Mouse (Mus musculus) neural tube, embryonic 13.5 days (tissue): ENCODE measurements around the gene Klrb1b. TPM values are rescaled to one million over a fixed set of nuclear protein-coding genes. Genes with fewer than 3 reads are reported as not detected.

Source experiments
- ATAC-seq: fragments of 200-750 bp; cut with Nextera tagmentation; 2 replicates; pipeline ENCODE4 v1.8.0; 2017; ENCODE audit warnings: low read depth, mild to moderate bottlenecking, moderate TSS enrichment, moderate library complexity
- H3K27ac ChIP-seq: fragments of 300-500 bp; sonication (generic); replicated peaks from 2 replicates; pipeline ENCODE4 v1.5.1; 2015; ENCODE audit warnings: moderate library complexity, mild to moderate bottlenecking, inconsistent platforms
- H3K27me3 ChIP-seq: fragments of 300-500 bp; sonication (generic); 2 replicates; pipeline ENCODE4 v1.6.1; 2015; ENCODE audit warnings: mild to moderate bottlenecking, inconsistent platforms
- H3K36me3 ChIP-seq: fragments of 300-500 bp; sonication (generic); 2 replicates; pipeline ENCODE4 v1.6.1; 2015; ENCODE audit warnings: mild to moderate bottlenecking, inconsistent platforms
- H3K4me1 ChIP-seq: fragments of 300-500 bp; sonication (generic); replicated peaks from 2 replicates; pipeline ENCODE4 v1.6.1; 2015; ENCODE audit warnings: inconsistent platforms
- H3K4me2 ChIP-seq: fragments of 300-500 bp; sonication (generic); 2 replicates; pipeline ENCODE4 v1.6.1; 2015; ENCODE audit warnings: inconsistent platforms, mild to moderate bottlenecking, moderate library complexity
- H3K4me3 ChIP-seq: fragments of 300-500 bp; sonication (generic); 2 replicates; pipeline ENCODE4 v1.5.1; 2015; ENCODE audit warnings: mild to moderate bottlenecking, inconsistent platforms
- H3K9ac ChIP-seq: fragments of 300-500 bp; sonication (generic); 2 replicates; pipeline ENCODE4 v1.6.1; 2015; ENCODE audit warnings: moderate library complexity, mild to moderate bottlenecking, inconsistent platforms
- H3K9me3 ChIP-seq: fragments of 300-500 bp; sonication (generic); 2 replicates; pipeline ENCODE4 v1.6.1; 2016; ENCODE audit warnings: inconsistent platforms
- whole genome bisulfite sequencing: fragments of 180-500 bp; shearing (Covaris S2); methylation state at CpG from one replicate; pipeline ENCODE4 v1.1.7; 2015; 5-methylcytosine and 5-hydroxymethylcytosine counted together
- polyA plus RNA-seq: library from polyadenylated mRNA; unstranded; fragments of >200 nt; fragmentation: Nextera tagmentation; extraction: Ambion mirVana; gene quantifications from 2 replicates; pipeline ENCODE4 v1.2.1, GENCODE M21; 2015

The Klrb1b gene
- polyA plus RNA-seq, 1 experiment from 2014 or later, result not detected

DNA sequence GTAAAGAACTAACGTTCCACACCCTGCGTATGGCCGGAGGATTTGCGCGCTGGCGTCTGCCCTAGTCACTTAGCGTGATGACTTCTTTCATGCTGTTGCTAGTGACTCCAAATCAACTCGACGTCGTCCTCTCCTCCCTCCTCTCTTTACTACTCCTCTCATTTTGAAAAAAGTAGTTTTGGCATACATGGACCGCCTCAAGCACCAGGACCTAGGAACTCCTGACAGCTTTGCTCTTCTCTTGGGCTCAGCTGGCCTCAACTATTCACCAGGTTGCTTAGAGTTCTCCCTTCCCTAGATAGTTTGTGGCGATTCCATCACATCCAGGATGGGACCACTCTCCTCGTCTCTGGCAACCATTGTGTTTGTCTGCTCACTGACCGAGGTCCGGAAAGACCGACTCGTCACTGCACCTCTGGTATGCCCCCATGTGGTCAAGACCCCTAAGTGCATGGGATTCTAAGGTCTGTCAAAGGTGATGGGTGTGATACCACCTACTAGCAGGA, 13.2 kb upstream of the Klrb1b start:
- peak overlapping the region; percentile 89 for H3K27ac ChIP-seq
- 0% methylated on average over 17 of the region's 17 CpGs for WGBS
- no peak for ATAC-seq

DNA sequence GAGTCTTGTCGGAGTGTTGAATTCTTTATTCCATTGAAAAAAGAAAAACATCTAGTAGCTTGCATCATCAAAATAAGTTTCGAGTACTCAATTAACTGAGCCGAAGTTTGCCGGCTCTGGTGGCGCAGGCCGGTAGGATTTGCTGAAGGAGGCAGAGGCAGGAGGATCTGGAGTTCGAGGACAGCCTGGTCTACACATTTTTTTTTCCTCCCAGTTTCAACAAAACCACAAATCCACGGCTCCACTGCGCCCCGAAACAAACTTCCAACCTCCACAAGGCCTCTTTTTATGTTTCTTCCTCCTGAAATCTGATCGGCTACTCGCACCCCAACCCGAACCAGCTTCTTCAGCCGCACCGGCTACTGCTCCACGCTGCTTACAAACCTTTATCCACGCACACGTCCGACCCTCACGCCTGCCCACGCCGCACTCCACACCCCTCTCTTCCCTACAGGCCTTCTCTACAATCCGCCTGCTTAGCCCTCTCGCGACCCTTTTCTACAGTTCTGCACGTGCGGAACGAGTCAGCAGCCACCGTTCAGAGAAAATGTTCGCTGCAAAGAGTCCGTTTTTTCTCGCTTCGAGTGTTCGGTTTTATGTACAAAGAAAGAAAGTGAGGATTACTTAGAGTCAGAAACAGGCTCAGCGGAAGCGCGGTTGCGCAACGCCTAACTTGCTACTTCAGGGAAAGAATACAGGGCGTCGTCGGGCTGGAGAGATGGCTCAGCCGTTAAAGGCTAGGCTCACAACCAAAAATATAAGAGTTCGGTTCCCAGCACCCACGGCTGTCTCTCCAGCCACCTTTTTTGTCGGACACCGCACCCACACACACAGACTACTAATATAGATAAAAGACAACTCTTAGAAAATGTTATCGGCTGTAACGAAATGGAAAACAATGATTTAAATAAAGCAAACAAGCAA, 12.5 kb upstream of the Klrb1b start:
- no peaks in the 10 kb centered on the region for H3K36me3 ChIP-seq
- H3K4me2 ChIP-seq, result peak overlapping the region; percentile 58
- no peaks in the 10 kb centered on the region for H3K27me3 ChIP-seq
- H3K4me1 ChIP-seq, result peaks cover 16% of the 10 kb centered on the region
- H3K27ac ChIP-seq, result peak overlapping the region; percentile 89
- H3K9ac ChIP-seq, result peak overlapping the region; percentile 87
- ATAC-seq, result peak; percentile 54
- WGBS, result under 1% methylated on average over 49 of the region's 49 CpGs
- peak overlapping the region; percentile 78 for H3K4me3 ChIP-seq
- no peaks in the 10 kb centered on the region for H3K9me3 ChIP-seq

More for the DNA sequence above, 13.2 kb upstream of the Klrb1b start:
- no peaks in the 10 kb centered on the region for H3K27me3 ChIP-seq
- peak overlapping the region; percentile 61 for H3K9ac ChIP-seq
- peaks cover 20% of the 10 kb centered on the region for H3K4me1 ChIP-seq
- peak overlapping the region; percentile 58 for H3K4me2 ChIP-seq
- no peaks in the 10 kb centered on the region for H3K36me3 ChIP-seq
- peak overlapping the region; percentile 78 for H3K4me3 ChIP-seq
- H3K9me3 ChIP-seq, result no peaks in the 10 kb centered on the region

DNA sequence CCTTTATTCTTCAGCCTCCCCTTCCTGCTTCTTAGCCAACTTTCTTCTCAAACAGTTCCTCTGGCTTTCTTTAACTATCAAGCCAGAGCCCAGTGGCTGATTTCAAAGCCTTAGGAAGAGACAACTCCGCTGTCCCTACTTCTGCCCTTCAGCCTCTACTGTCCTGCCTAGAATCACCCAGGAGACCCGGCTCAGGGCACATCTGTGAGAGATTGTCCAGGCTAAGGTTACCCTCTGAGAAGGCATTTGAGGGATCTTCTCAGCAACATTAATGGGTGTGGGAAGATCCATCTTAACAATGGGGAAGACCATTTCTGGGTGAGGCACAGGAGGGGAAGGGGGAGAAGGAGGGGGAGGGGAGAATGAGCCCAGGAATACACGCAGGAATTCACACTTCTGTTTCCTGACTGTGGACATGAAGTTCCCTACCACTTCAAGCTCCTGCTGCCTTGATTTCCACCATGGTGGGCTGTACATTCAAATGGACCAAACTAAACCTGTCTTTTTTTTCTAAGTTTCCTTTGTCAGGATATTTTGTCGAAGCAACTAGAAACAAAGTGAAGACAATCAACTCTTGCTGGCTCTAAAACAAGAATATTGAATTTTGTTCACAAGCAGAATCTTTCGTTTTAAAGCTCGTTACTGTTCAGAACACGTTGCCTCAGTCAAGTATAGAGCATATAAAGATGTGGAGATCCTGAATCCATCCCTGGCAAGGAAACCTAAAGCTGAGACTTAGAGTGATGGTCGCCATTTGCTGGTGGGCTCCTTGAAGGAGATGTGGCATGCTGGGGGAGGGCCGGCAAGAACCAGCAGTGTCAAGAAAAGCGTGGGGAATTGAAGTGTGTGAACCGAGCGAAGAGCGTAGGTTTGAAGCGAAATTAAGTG, 11.6 kb upstream of the Klrb1b start:
- Histone ChIP-seq H3K4me3 (peak overlapping the region; percentile 78), H3K9ac (peak overlapping the region; percentile 70), H3K36me3 (no peaks in the 10 kb centered on the region), H3K4me1 (peaks cover 16% of the 10 kb centered on the region), H3K27ac (peak overlapping the region; percentile 84), H3K9me3 (no peaks in the 10 kb centered on the region), H3K27me3 (no peaks in the 10 kb centered on the region), H3K4me2 (peak overlapping the region; percentile 58)
- WGBS, result 1% methylated on average over 14 of the region's 14 CpGs
- peak; percentile 48 for ATAC-seq

- Histone ChIP-seq H3K36me3 (no peaks in the 10 kb centered on the region), H3K27ac (peak overlapping the region; percentile 84; the same call in 1 of the 2 replicates), H3K27me3 (no peaks in the 10 kb centered on the region), H3K4me1 (peaks cover 12% of the 10 kb centered on the region), H3K4me2 (peak overlapping the region; percentile 58), H3K9ac (no peak overlapping the region), H3K4me3 (peak overlapping the region; percentile 78), H3K9me3 (no peaks in the 10 kb centered on the region)
- 87% methylated on average over 6 of the region's 6 CpGs for WGBS
- no peak for ATAC-seq
Observed at GRCm38 (mm10) chr6:128836955-128837334, 10.8 kb upstream of the Klrb1b start.

- peaks cover 8% of the 10 kb centered on the region for H3K4me1 ChIP-seq
- ATAC-seq, result no peak
- H3K9ac ChIP-seq, result no peak overlapping the region
- H3K4me3 ChIP-seq, result no peak overlapping the region
- no peaks in the 10 kb centered on the region for H3K36me3 ChIP-seq
- 79% methylated on average over 8 of the region's 8 CpGs for WGBS
- H3K27me3 ChIP-seq, result no peaks in the 10 kb centered on the region
- H3K9me3 ChIP-seq, result no peaks in the 10 kb centered on the region
- H3K4me2 ChIP-seq, result no peak overlapping the region
- no peak overlapping the region for H3K27ac ChIP-seq
Observed at GRCm38 (mm10) chr6:128836191-128836954, 10.2 kb upstream of the Klrb1b start.

- Histone ChIP-seq H3K36me3 (no peaks in the 10 kb centered on the region), H3K9ac (no peak overlapping the region), H3K4me2 (no peak overlapping the region), H3K4me3 (no peak overlapping the region), H3K4me1 (peaks cover 8% of the 10 kb centered on the region), H3K27ac (no peak overlapping the region), H3K27me3 (no peaks in the 10 kb centered on the region), H3K9me3 (no peaks in the 10 kb centered on the region)
- ATAC-seq, result no peak
- 91% methylated on average over 4 of the region's 4 CpGs for WGBS
Observed at GRCm38 (mm10) chr6:128835571-128835970, 9.4 kb upstream of the Klrb1b start.

- H3K27ac ChIP-seq, result no peak overlapping the region
- 87% methylated on average over 10 of the region's 10 CpGs for WGBS
- ATAC-seq, result no peak
- no peaks in the 10 kb centered on the region; the same call in 1 of the 2 replicates for H3K4me1 ChIP-seq
- no peaks in the 10 kb centered on the region for H3K9me3 ChIP-seq
- H3K9ac ChIP-seq, result no peak overlapping the region
- H3K27me3 ChIP-seq, result no peaks in the 10 kb centered on the region
- H3K36me3 ChIP-seq, result no peaks in the 10 kb centered on the region
- H3K4me3 ChIP-seq, result no peak overlapping the region
- no peak overlapping the region for H3K4me2 ChIP-seq
Observed at GRCm38 (mm10) chr6:128833046-128833445, 6.9 kb upstream of the Klrb1b start.

DNA sequence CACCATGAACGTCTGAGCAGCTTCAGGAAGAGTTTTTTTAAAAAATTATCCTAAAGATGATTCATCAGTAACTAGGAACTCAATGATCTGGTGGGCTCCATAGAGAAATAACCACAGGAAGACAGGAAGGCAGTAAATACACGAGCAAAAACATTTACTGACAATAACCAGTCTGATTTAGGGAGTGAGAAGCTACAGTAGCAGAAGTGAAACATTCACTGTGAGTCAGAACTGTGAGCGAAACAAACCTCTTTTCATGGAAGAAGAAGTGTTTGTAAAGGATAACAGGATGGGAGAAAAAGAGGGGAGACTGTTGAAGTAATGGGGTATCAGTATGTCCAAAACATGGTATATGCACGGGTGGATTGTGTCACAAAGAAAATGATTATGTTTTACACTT, 3.7 kb upstream of the Klrb1b start:
- Histone ChIP-seq H3K4me2 (no peak overlapping the region), H3K9ac (no peak overlapping the region), H3K27me3 (no peaks in the 10 kb centered on the region), H3K36me3 (no peaks in the 10 kb centered on the region), H3K4me1 (no peaks in the 10 kb centered on the region), H3K9me3 (no peaks in the 10 kb centered on the region), H3K4me3 (no peak overlapping the region), H3K27ac (no peak overlapping the region)
- 66% methylated on average over 4 of the region's 4 CpGs for WGBS
- ATAC-seq, result no peak

GRCm38 (mm10) chr6:128826781-128827180, 650 bp upstream of the Klrb1b start:
- no peaks in the 10 kb centered on the region for H3K36me3 ChIP-seq
- H3K4me3 ChIP-seq, result no peak overlapping the region
- no peaks in the 10 kb centered on the region for H3K27me3 ChIP-seq
- no peak overlapping the region for H3K27ac ChIP-seq
- no peak overlapping the region for H3K4me2 ChIP-seq
- no peaks in the 10 kb centered on the region for H3K9me3 ChIP-seq
- no peaks in the 10 kb centered on the region for H3K4me1 ChIP-seq
- ATAC-seq, result no peak
- H3K9ac ChIP-seq, result no peak overlapping the region
- 79% methylated on average over 3 of the region's 3 CpGs for WGBS

DNA sequence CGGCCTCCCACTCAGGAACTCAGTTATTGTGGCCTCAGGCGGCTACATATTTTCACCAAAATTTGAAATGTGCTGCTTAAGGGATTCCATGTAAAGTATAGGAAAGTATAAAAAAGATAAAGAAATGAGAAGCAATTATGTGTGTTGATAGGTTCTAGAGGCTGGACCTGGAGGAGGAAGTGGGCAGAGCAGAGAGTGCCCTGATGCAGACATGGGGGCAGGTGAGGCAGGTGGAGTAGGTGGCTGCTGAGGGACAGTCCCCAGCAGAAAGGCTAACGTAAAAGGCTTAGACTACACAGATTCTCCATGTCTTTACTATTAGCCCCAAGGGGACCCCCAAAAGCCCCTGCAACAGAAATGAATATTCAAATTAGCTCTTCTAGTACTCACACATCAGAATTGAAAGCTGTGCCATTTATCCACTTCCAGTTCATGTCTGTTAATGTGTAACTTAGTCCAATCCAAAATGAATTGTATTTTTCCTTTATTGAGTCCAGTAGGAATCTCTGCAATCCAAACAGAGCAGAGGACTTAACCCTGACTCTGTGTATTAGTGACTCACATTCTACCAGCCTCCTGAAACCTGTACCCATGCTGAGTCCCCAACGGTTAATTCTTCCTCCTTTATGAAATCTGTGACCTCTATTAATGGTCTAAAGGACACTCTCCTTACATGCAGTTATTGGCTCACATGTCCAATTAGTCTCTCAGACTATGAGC, 7.9 kb downstream of the Klrb1b start:
- Histone ChIP-seq H3K4me3 (no peak overlapping the region), H3K4me1 (no peaks in the 10 kb centered on the region), H3K36me3 (no peaks in the 10 kb centered on the region), H3K27ac (no peak overlapping the region), H3K27me3 (no peaks in the 10 kb centered on the region), H3K4me2 (no peak overlapping the region), H3K9me3 (no peaks in the 10 kb centered on the region), H3K9ac (no peak overlapping the region)
- WGBS, result 74% methylated on average over 4 of the region's 4 CpGs
- no peak for ATAC-seq

- ATAC-seq, result no peak
- no peaks in the 10 kb centered on the region; the same call in 1 of the 2 replicates for H3K4me1 ChIP-seq
- no peak overlapping the region for H3K4me2 ChIP-seq
- no peaks in the 10 kb centered on the region for H3K36me3 ChIP-seq
- WGBS, result 88% methylated on average over 5 of the region's 5 CpGs
- H3K9me3 ChIP-seq, result no peaks in the 10 kb centered on the region
- H3K27ac ChIP-seq, result no peak overlapping the region
- H3K4me3 ChIP-seq, result no peak overlapping the region
- H3K9ac ChIP-seq, result no peak overlapping the region
- no peaks in the 10 kb centered on the region for H3K27me3 ChIP-seq
Observed at GRCm38 (mm10) chr6:128808532-128808931, 17.6 kb downstream of the Klrb1b start.
